14 mouse cellular contexts compared by ENCODE assay signal in genomic region chr3:34150036-34150435, GRCm38 (mm10).
DNase-seq lines count a peak whose midpoint lies in the region; ATAC-seq and TF ChIP-seq lines count a peak whose summit lies in the region.
"Had no signal": no experiment of that assay in that cellular context is flagged by ENCODE, and none has a peak within 500 bp of the region (broad histone marks: within the 10 kb centered on the region; RNA-seq: fewer than 3 reads in every experiment).

No protein-coding gene starts in this region.

- peak; percentile 44 for TF ChIP-seq CTCF in intestine, postnatal 0 days (IDR thresholded peaks at IDR 0.05; ENCODE audit: low read depth)

- no peaks in the 10 kb centered on the region for H3K9me3 ChIP-seq in intestine, postnatal 0 days (ENCODE audit: control insufficient read depth)
- no peaks in the 10 kb centered on the region for H3K9me3 ChIP-seq in intestine, embryonic 15.5 days
- H3K9me3 ChIP-seq: forebrain, embryonic 15.5 days; hindbrain, embryonic 12.5 days; neural tube, embryonic 15.5 days had no signal

- H3K4me2 ChIP-seq in intestine, postnatal 0 days (replicated peaks; ENCODE audit: low read depth): no peak overlapping the region
- no peak overlapping the region for H3K4me2 ChIP-seq in intestine, embryonic 15.5 days (replicated peaks)
- H3K4me2 ChIP-seq: forebrain, embryonic 15.5 days; hindbrain, embryonic 12.5 days; neural tube, embryonic 15.5 days had no signal

- 60% methylated on average over 2 of the region's 2 CpGs for WGBS in intestine, postnatal 0 days
- 59% methylated on average over 2 of the region's 2 CpGs for WGBS in intestine, embryonic 15.5 days

- H3K27ac ChIP-seq in intestine, postnatal 0 days (ENCODE audit: low read depth, low read length): no peak overlapping the region
- H3K27ac ChIP-seq in intestine, embryonic 15.5 days: no peak overlapping the region
- H3K27ac ChIP-seq: forebrain, embryonic 15.5 days; heart, adult 2 months; hindbrain, embryonic 12.5 days; liver, embryonic 14.5 days; neural tube, embryonic 15.5 days had no signal

- no peaks in the 10 kb centered on the region for H3K36me3 ChIP-seq in intestine, postnatal 0 days (ENCODE audit: control insufficient read depth, insufficient read depth)
- H3K36me3 ChIP-seq in intestine, embryonic 15.5 days: no peaks in the 10 kb centered on the region
- H3K36me3 ChIP-seq: forebrain, embryonic 15.5 days; hindbrain, embryonic 12.5 days; neural tube, embryonic 15.5 days had no signal

- peak; percentile 5 for DNase-seq in lung, postnatal 36 days
- no peak for DNase-seq in lung, postnatal 25 days (ENCODE audit: low spot score)
- peak; percentile 20 for DNase-seq in NIH3T3 (ENCODE audit: low read depth)
- DNase-seq in induced T-regulatory cell, adult 2 months (ENCODE audit: low read depth): peak; percentile 1
- no peak for DNase-seq in cerebellum, postnatal 36 days
- no peak for DNase-seq in right cerebral cortex, adult 2 months (ENCODE audit: low spot score in 2 of 2)
- DNase-seq: cerebellum, postnatal 25 days; heart, adult 2 months had no signal

- ATAC-seq in intestine, postnatal 0 days: no peak
- ATAC-seq in intestine, embryonic 15.5 days: no peak
- ATAC-seq: forebrain, embryonic 15.5 days had no signal

- no peaks in the 10 kb centered on the region for H3K4me1 ChIP-seq in intestine, postnatal 0 days (replicated peaks; ENCODE audit: control insufficient read depth, insufficient read depth, low read length)
- H3K4me1 ChIP-seq in intestine, embryonic 15.5 days (replicated peaks): no peaks in the 10 kb centered on the region
- H3K4me1 ChIP-seq: forebrain, embryonic 15.5 days; neural tube, embryonic 15.5 days had no signal

- no peak overlapping the region for H3K4me3 ChIP-seq in intestine, postnatal 0 days (ENCODE audit: low read depth, low read length)
- no peak overlapping the region for H3K4me3 ChIP-seq in intestine, embryonic 15.5 days (replicated peaks)
- H3K4me3 ChIP-seq: forebrain, embryonic 15.5 days; heart, adult 2 months; hindbrain, embryonic 12.5 days; neural tube, embryonic 15.5 days had no signal

- no peaks in the 10 kb centered on the region for H3K27me3 ChIP-seq in intestine, postnatal 0 days (replicated peaks; ENCODE audit: control insufficient read depth, insufficient read depth, low read length)
- no peaks in the 10 kb centered on the region for H3K27me3 ChIP-seq in intestine, embryonic 15.5 days (replicated peaks)
- H3K27me3 ChIP-seq: forebrain, embryonic 15.5 days; hindbrain, embryonic 12.5 days; neural tube, embryonic 15.5 days had no signal

- H3K9ac ChIP-seq in intestine, postnatal 0 days (ENCODE audit: low read depth, low read length): no peak overlapping the region
- no peak overlapping the region for H3K9ac ChIP-seq in intestine, embryonic 15.5 days
- H3K9ac ChIP-seq: forebrain, embryonic 15.5 days; hindbrain, embryonic 12.5 days; liver, embryonic 14.5 days; neural tube, embryonic 15.5 days had no signal

Comparison
In these comparisons a context has a peak if more than half of its experiments do, and no peak if none do; other contexts are left out.
1. DNase-seq: peak in lung, postnatal 36 days (single experiment), NIH3T3 (single experiment) and induced T-regulatory cell, adult 2 months (single experiment); none in lung, postnatal 25 days (single experiment), cerebellum, postnatal 36 days (0 of 2) and right cerebral cortex, adult 2 months (0 of 2).